Mouse (Mus musculus): ENCODE data around the gene Abcg1. TPM values are rescaled to one million over a fixed set of nuclear protein-coding genes. Genes with fewer than 3 reads are reported as not detected.

Gene Abcg1
- polyA plus RNA-seq, 1 experiment = 8.4 TPM

GRCm38 (mm10) chr17:31145998-31146397, 88.5 kb downstream of the Abcg1 start:
- no peak overlapping the region for H3K9ac ChIP-seq (ENCODE audit: low read depth, poor library complexity, severe bottlenecking)
- no peaks in the 10 kb centered on the region for H3K9me3 ChIP-seq (replicated peaks; ENCODE audit: control insufficient read depth, insufficient read depth, low read length, poor library complexity, severe bottlenecking)
- no peaks in the 10 kb centered on the region for H3K4me1 ChIP-seq (ENCODE audit: control insufficient read depth, insufficient read depth, low read length)
- H3K36me3 ChIP-seq (ENCODE audit: control insufficient read depth, insufficient read depth, low read length, poor library complexity, severe bottlenecking) = no peaks in the 10 kb centered on the region
- H3K27ac ChIP-seq (ENCODE audit: insufficient read depth, low read length) = no peak overlapping the region
- H3K4me3 ChIP-seq (ENCODE audit: low read depth, low read length) = no peak overlapping the region
- TF ChIP-seq CTCF (IDR thresholded peaks at IDR 0.05; ENCODE audit: low read depth, low read length) (no peak), POLR2A (IDR thresholded peaks at IDR 0.05; ENCODE audit: insufficient read depth, low read length) (no peak), EP300 (IDR thresholded peaks at IDR 0.05; ENCODE audit: insufficient read depth, low read depth, low read length) (no peak)
- H3K27me3 ChIP-seq (ENCODE audit: control insufficient read depth, insufficient read depth, low read length, poor library complexity, severe bottlenecking) = no peaks in the 10 kb centered on the region

GRCm38 (mm10) chr17:31152512-31152911, 95.0 kb downstream of the Abcg1 start:
- Histone ChIP-seq H3K4me1 (ENCODE audit: control insufficient read depth, insufficient read depth, low read length) (no peaks in the 10 kb centered on the region), H3K4me3 (ENCODE audit: low read depth, low read length) (no peak overlapping the region), H3K9ac (ENCODE audit: low read depth, poor library complexity, severe bottlenecking) (no peak overlapping the region), H3K36me3 (ENCODE audit: control insufficient read depth, insufficient read depth, low read length, poor library complexity, severe bottlenecking) (no peaks in the 10 kb centered on the region), H3K9me3 (replicated peaks; ENCODE audit: control insufficient read depth, insufficient read depth, low read length, poor library complexity, severe bottlenecking) (no peaks in the 10 kb centered on the region), H3K27ac (ENCODE audit: insufficient read depth, low read length) (no peak overlapping the region), H3K27me3 (ENCODE audit: control insufficient read depth, insufficient read depth, low read length, poor library complexity, severe bottlenecking) (no peaks in the 10 kb centered on the region)
- no peak for TF ChIP-seq POLR2A (IDR thresholded peaks at IDR 0.05; ENCODE audit: insufficient read depth, low read length)
- no peak for TF ChIP-seq EP300 (IDR thresholded peaks at IDR 0.05; ENCODE audit: insufficient read depth, low read depth, low read length)
- no peak for TF ChIP-seq CTCF (IDR thresholded peaks at IDR 0.05; ENCODE audit: low read depth, low read length)

GRCm38 (mm10) chr17:31152966-31153499, 95.6 kb downstream of the Abcg1 start:
- TF ChIP-seq POLR2A (IDR thresholded peaks at IDR 0.05; ENCODE audit: insufficient read depth, low read length) = no peak
- TF ChIP-seq CTCF (IDR thresholded peaks at IDR 0.05; ENCODE audit: low read depth, low read length) = no peak
- no peak for TF ChIP-seq EP300 (IDR thresholded peaks at IDR 0.05; ENCODE audit: insufficient read depth, low read depth, low read length)
- H3K4me3 ChIP-seq (ENCODE audit: low read depth, low read length) = no peak overlapping the region
- no peak overlapping the region for H3K27ac ChIP-seq (ENCODE audit: insufficient read depth, low read length)
- H3K9ac ChIP-seq (ENCODE audit: low read depth, poor library complexity, severe bottlenecking) = no peak overlapping the region
- H3K27me3 ChIP-seq (ENCODE audit: control insufficient read depth, insufficient read depth, low read length, poor library complexity, severe bottlenecking) = no peaks in the 10 kb centered on the region
- H3K36me3 ChIP-seq (ENCODE audit: control insufficient read depth, insufficient read depth, low read length, poor library complexity, severe bottlenecking) = no peaks in the 10 kb centered on the region
- no peaks in the 10 kb centered on the region for H3K9me3 ChIP-seq (replicated peaks; ENCODE audit: control insufficient read depth, insufficient read depth, low read length, poor library complexity, severe bottlenecking)
- H3K4me1 ChIP-seq (ENCODE audit: control insufficient read depth, insufficient read depth, low read length) = no peaks in the 10 kb centered on the region

- H3K4me3 ChIP-seq (ENCODE audit: low read depth, low read length) = no peak overlapping the region
- H3K27ac ChIP-seq (ENCODE audit: insufficient read depth, low read length) = no peak overlapping the region
- no peaks in the 10 kb centered on the region for H3K27me3 ChIP-seq (ENCODE audit: control insufficient read depth, insufficient read depth, low read length, poor library complexity, severe bottlenecking)
- TF ChIP-seq CTCF (IDR thresholded peaks at IDR 0.05; ENCODE audit: low read depth, low read length) (no peak), EP300 (IDR thresholded peaks at IDR 0.05; ENCODE audit: insufficient read depth, low read depth, low read length) (no peak), POLR2A (IDR thresholded peaks at IDR 0.05; ENCODE audit: insufficient read depth, low read length) (no peak)
- no peaks in the 10 kb centered on the region for H3K4me1 ChIP-seq (ENCODE audit: control insufficient read depth, insufficient read depth, low read length)
- no peaks in the 10 kb centered on the region for H3K36me3 ChIP-seq (ENCODE audit: control insufficient read depth, insufficient read depth, low read length, poor library complexity, severe bottlenecking)
- H3K9ac ChIP-seq (ENCODE audit: low read depth, poor library complexity, severe bottlenecking) = no peak overlapping the region
- H3K9me3 ChIP-seq (replicated peaks; ENCODE audit: control insufficient read depth, insufficient read depth, low read length, poor library complexity, severe bottlenecking) = no peaks in the 10 kb centered on the region
These were observed 96.3 kb downstream of the Abcg1 start for GRCm38 (mm10) chr17:31153785-31154184.

GRCm38 (mm10) chr17:31157921-31158320, 100.4 kb downstream of the Abcg1 start:
- no peak overlapping the region for H3K9ac ChIP-seq (ENCODE audit: low read depth, poor library complexity, severe bottlenecking)
- H3K27me3 ChIP-seq (ENCODE audit: control insufficient read depth, insufficient read depth, low read length, poor library complexity, severe bottlenecking) = no peaks in the 10 kb centered on the region
- H3K4me1 ChIP-seq (ENCODE audit: control insufficient read depth, insufficient read depth, low read length) = no peaks in the 10 kb centered on the region
- no peak overlapping the region for H3K27ac ChIP-seq (ENCODE audit: insufficient read depth, low read length)
- no peak for TF ChIP-seq POLR2A (IDR thresholded peaks at IDR 0.05; ENCODE audit: insufficient read depth, low read length)
- TF ChIP-seq CTCF (IDR thresholded peaks at IDR 0.05; ENCODE audit: low read depth, low read length) = no peak
- TF ChIP-seq EP300 (IDR thresholded peaks at IDR 0.05; ENCODE audit: insufficient read depth, low read depth, low read length) = no peak
- H3K4me3 ChIP-seq (ENCODE audit: low read depth, low read length) = no peak overlapping the region
- H3K9me3 ChIP-seq (replicated peaks; ENCODE audit: control insufficient read depth, insufficient read depth, low read length, poor library complexity, severe bottlenecking) = no peaks in the 10 kb centered on the region
- no peaks in the 10 kb centered on the region for H3K36me3 ChIP-seq (ENCODE audit: control insufficient read depth, insufficient read depth, low read length, poor library complexity, severe bottlenecking)

GRCm38 (mm10) chr17:31160291-31160690, 102.8 kb downstream of the Abcg1 start:
- no peak overlapping the region for H3K27ac ChIP-seq (ENCODE audit: insufficient read depth, low read length)
- no peak overlapping the region for H3K4me3 ChIP-seq (ENCODE audit: low read depth, low read length)
- no peaks in the 10 kb centered on the region for H3K27me3 ChIP-seq (ENCODE audit: control insufficient read depth, insufficient read depth, low read length, poor library complexity, severe bottlenecking)
- no peaks in the 10 kb centered on the region for H3K36me3 ChIP-seq (ENCODE audit: control insufficient read depth, insufficient read depth, low read length, poor library complexity, severe bottlenecking)
- no peaks in the 10 kb centered on the region for H3K9me3 ChIP-seq (replicated peaks; ENCODE audit: control insufficient read depth, insufficient read depth, low read length, poor library complexity, severe bottlenecking)
- TF ChIP-seq EP300 (IDR thresholded peaks at IDR 0.05; ENCODE audit: insufficient read depth, low read depth, low read length) = no peak
- no peak for TF ChIP-seq POLR2A (IDR thresholded peaks at IDR 0.05; ENCODE audit: insufficient read depth, low read length)
- no peak for TF ChIP-seq CTCF (IDR thresholded peaks at IDR 0.05; ENCODE audit: low read depth, low read length)
- H3K9ac ChIP-seq (ENCODE audit: low read depth, poor library complexity, severe bottlenecking) = no peak overlapping the region
- no peaks in the 10 kb centered on the region for H3K4me1 ChIP-seq (ENCODE audit: control insufficient read depth, insufficient read depth, low read length)
